Mouse (Mus musculus) frontal cortex, postnatal 10 days (tissue): Measurements from ENCODE around the gene Bpifa6.
"Not testable (repeated sequence)": the region's sequence is repeated elsewhere in the genome, so short reads cannot be mapped to it uniquely, and the experiment has no call there.

Source experiments
- DNase-seq, 2 experiments: peaks; one replicate each; pipeline ENCODE4 v3.0.0; 2022; ENCODE audit warnings: low spot score in 2 of 2, mixed read lengths in 1 of 2

Gene Bpifa6

GRCm38 (mm10) chr2:153974582-153974981 is at the start of gene Bpifa6:
TSS of gene Bpifa6 (plus strand) at chr2:153974945.
- no peak for DNase-seq

- DNase-seq: peak in 1 of 2 experiments; percentile 38
These were observed 44.8 kb upstream of the Bpifa6 start for GRCm38 (mm10) chr2:153929871-153930413.

GRCm38 (mm10) chr2:153931125-153931524 is 43.6 kb upstream of the Bpifa6 start:
- no peak for DNase-seq

GRCm38 (mm10) chr2:153933311-153933710 is 41.4 kb upstream of the Bpifa6 start:
- no peak for DNase-seq

GRCm38 (mm10) chr2:153935348-153935747 is 39.4 kb upstream of the Bpifa6 start:
- DNase-seq: no peak

GRCm38 (mm10) chr2:153937843-153938242 is 36.9 kb upstream of the Bpifa6 start, which contains the start of gene Bpifb4:
TSS of gene Bpifb4 (plus strand) at chr2:153938212.
- no peak for DNase-seq

- peak in 1 of 2 experiments; percentile 35 for DNase-seq
These were observed 31.2 kb upstream of the Bpifa6 start for GRCm38 (mm10) chr2:153943537-153943936.

- no peak for DNase-seq
These were observed 30.2 kb upstream of the Bpifa6 start for GRCm38 (mm10) chr2:153944567-153944966.

GRCm38 (mm10) chr2:153952897-153953296 is 21.8 kb upstream of the Bpifa6 start:
- DNase-seq: peak in 1 of 2 experiments; percentile 47

GRCm38 (mm10) chr2:153953836-153954235 is 20.9 kb upstream of the Bpifa6 start:
- no peak for DNase-seq

GRCm38 (mm10) chr2:153962821-153963331 is 11.9 kb upstream of the Bpifa6 start:
- DNase-seq: no peak

- no peak for DNase-seq
These were observed 11.4 kb upstream of the Bpifa6 start for GRCm38 (mm10) chr2:153963334-153963733.

- DNase-seq: no peak
These were observed 4.5 kb upstream of the Bpifa6 start for GRCm38 (mm10) chr2:153970221-153970620.

GRCm38 (mm10) chr2:153995770-153996169 is 21.0 kb downstream of the Bpifa6 start:
- DNase-seq: peak; percentile 11 to 45

- no peak for DNase-seq
These were observed 25.8 kb downstream of the Bpifa6 start for GRCm38 (mm10) chr2:154000501-154000900.

GRCm38 (mm10) chr2:154001056-154001455 is 26.3 kb downstream of the Bpifa6 start:
- DNase-seq: no peak

GRCm38 (mm10) chr2:154004456-154004855 is 29.7 kb downstream of the Bpifa6 start:
- DNase-seq: no peak

- DNase-seq: no peak
These were observed 30.3 kb downstream of the Bpifa6 start for GRCm38 (mm10) chr2:154005094-154005493.

GRCm38 (mm10) chr2:154005734-154006133 is 31.0 kb downstream of the Bpifa6 start:
- no peak for DNase-seq

- no peak for DNase-seq
These were observed 31.6 kb downstream of the Bpifa6 start for GRCm38 (mm10) chr2:154006331-154006730.

GRCm38 (mm10) chr2:154007381-154007780 is 32.6 kb downstream of the Bpifa6 start:
- DNase-seq: no peak

GRCm38 (mm10) chr2:154007965-154008364 is 33.2 kb downstream of the Bpifa6 start, which contains the start of gene Bpifa2:
TSS of gene Bpifa2 (plus strand) at chr2:154008265.
- DNase-seq: no peak

- no peak for DNase-seq
These were observed 43.2 kb downstream of the Bpifa6 start for GRCm38 (mm10) chr2:154017990-154018389.

- DNase-seq: not testable (repeated sequence)
These were observed 49.9 kb downstream of the Bpifa6 start for GRCm38 (mm10) chr2:154024676-154025075.
